Mouse (Mus musculus): ENCODE results near the gene Brpf1.

Gene Brpf1

DNA sequence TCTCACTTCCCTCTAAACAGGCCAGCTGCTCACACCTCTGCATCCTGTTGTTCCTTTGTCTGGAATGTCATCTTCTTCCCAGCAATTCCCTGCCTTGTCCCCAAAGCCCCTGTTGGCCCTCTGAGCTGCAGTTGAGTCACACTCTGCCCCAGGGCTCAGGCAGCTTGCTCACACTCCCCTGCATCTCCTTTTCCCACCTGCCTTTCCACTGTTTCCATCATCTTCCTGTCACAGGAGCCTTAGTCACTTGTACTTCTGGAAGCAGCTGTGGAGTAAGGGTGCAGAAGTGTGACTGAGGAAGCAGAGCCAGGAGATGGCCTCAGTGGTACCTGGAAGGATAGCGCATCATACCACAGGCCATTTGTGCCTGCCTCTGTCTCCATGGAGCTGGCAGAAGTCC, 55.3 kb downstream of the Brpf1 start:
- no peak for DNase-seq

GRCm38 (mm10) chr6:113364518-113365135, 57.7 kb downstream of the Brpf1 start:
- no peak for DNase-seq

DNA sequence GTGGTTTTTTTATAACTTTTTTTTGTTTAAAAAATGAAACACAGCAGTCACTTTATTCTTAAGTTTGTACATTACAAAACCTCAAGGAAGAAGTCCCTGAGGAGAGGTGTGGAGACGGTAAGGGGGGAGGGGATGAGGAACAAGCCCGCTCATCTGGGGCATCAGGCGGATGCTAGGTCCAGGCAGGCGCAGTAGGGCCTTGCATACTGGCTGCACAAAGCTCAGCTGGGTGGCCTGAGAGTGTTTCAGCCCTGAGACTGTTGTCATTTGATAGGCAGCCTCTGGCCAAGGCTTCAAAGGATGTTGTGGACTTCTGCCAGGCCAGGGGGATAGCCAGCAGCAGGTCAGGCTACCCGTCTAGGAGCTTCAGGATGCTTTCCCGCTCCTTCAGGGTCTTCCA, 59.7 kb downstream of the Brpf1 start:
- DNase-seq: no peak

GRCm38 (mm10) chr6:113367574-113367973, 60.6 kb downstream of the Brpf1 start:
- DNase-seq: no peak

DNA sequence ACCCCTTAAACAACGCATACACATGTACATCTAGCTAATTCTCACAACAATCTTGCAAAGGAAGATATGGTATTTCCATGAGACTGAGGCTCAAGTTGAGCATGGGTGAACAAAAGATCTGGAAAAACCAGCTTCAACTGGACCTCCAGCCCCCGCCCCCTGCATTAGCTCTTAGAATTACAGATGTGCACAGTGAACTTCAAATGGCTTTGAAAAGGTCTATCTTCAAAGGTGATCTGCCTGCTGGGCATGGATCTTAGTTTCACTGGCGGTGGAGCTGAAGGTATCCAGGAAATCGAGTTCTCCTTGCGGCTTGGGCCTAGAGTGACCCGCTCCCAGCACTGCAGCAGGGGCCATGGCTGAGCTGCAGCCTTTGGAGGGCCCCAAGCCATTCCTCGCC, 61.2 kb downstream of the Brpf1 start:
- no peak for DNase-seq

DNA sequence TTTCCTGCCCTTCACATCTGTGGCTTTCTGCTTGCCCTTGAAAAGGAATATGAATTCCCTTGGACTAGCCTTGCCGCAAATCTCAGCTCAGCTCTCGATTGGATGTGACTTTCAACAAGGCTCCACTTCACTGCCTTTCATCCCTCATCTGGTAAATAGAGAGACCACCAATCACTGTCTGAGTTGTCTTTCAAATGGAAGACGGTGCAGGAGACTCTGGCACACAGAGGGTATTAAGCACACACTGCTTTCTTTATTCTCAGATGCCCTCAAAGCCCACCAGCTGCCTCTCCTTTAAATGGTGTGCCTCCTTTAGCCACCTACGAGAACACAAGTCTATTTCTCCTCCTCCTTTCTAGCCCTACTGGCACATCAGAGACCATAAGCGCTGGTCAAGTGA, 61.6 kb downstream of the Brpf1 start:
- no peak for DNase-seq

GRCm38 (mm10) chr6:113370194-113370929, 63.4 kb downstream of the Brpf1 start:
- DNase-seq: no peak

DNA sequence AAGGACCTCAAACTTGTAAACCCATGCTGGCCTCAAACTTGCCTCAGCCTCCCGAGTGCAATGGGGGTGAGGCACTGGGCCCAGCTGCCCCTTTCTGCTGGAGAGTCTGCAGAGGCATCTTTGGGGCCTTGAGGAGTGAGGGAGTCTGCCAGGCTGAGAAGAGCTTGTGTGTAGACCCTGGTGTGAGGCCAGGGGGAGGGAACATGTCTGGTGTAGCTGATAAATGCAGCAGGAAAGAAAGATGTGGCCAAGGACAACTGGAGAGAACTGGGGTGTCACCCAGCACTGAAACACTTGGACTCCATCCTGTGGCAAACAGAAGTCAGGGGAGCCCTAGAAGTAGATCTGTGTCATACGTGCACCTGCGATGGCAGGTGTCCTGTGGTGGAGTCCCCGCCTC, 66.6 kb downstream of the Brpf1 start:
- DNase-seq: no peak

Measured in cerebellum, postnatal 25 days (tissue).